Mouse (Mus musculus) hindbrain, embryonic 10.5 days (tissue): ENCODE results near the gene Lrrk2. TPM values are rescaled to one million over a fixed set of nuclear protein-coding genes. Genes with fewer than 3 reads are reported as not detected.
"Not testable (repeated sequence)": the region's sequence is repeated elsewhere in the genome, so short reads cannot be mapped to it uniquely, and the experiment has no call there.

Experiments used
- DNase-seq: peaks from one replicate; pipeline ENCODE4 v3.0.0-alpha.2; 2017; ENCODE audit warnings: low spot score
- H3K27ac ChIP-seq: fragments of 300-500 bp; sonication (generic); 2 replicates; pipeline ENCODE4 v1.5.1; 2016; ENCODE audit warnings: mild to moderate bottlenecking, moderate library complexity
- H3K27me3 ChIP-seq: fragments of 300-500 bp; sonication (generic); 2 replicates; pipeline ENCODE4 v1.6.1; 2016; ENCODE audit warnings: mild to moderate bottlenecking; ENCODE audit not compliant: poor library complexity, insufficient read depth, severe bottlenecking
- H3K36me3 ChIP-seq: fragments of 300-500 bp; sonication (generic); 2 replicates; pipeline ENCODE4 v1.6.1; 2016; ENCODE audit warnings: mild to moderate bottlenecking, moderate library complexity
- H3K4me1 ChIP-seq: fragments of 300-500 bp; sonication (generic); replicated peaks from 2 replicates; pipeline ENCODE4 v1.6.1; 2016; ENCODE audit warnings: mild to moderate bottlenecking
- H3K4me3 ChIP-seq: fragments of 300-500 bp; sonication (generic); 2 replicates; pipeline ENCODE4 v1.5.1; 2016; ENCODE audit warnings: mild to moderate bottlenecking, moderate library complexity
- H3K9me3 ChIP-seq: fragments of 300-500 bp; sonication (generic); 2 replicates; pipeline ENCODE4 v1.6.1; 2016; ENCODE audit warnings: mild to moderate bottlenecking, moderate library complexity
- WGBS: fragments of 180-500 bp; shearing (Covaris S2); methylation state at CpG from one replicate; pipeline ENCODE4 v1.1.7; 2016; 5-methylcytosine and 5-hydroxymethylcytosine counted together
- polyA plus RNA-seq: library from polyadenylated mRNA; unstranded; fragments of >200 nt; fragmentation: Nextera tagmentation; extraction: Ambion mirVana; gene quantifications from 2 replicates; pipeline ENCODE4 v1.2.1, GENCODE M21; 2016

The Lrrk2 gene
- polyA plus RNA-seq, 1 experiment from 2014 or later: 1.7 TPM

- WGBS: 80% methylated on average over 16 of the region's 16 CpGs
- no peak for DNase-seq
- H3K4me1 ChIP-seq: 0 out of 2 replicates have a peak, but pooled peaks cover 4% of the 10 kb centered on the region
Observed at GRCm38 (mm10) chr15:91755756-91756155, 82.8 kb downstream of the Lrrk2 start.

DNA sequence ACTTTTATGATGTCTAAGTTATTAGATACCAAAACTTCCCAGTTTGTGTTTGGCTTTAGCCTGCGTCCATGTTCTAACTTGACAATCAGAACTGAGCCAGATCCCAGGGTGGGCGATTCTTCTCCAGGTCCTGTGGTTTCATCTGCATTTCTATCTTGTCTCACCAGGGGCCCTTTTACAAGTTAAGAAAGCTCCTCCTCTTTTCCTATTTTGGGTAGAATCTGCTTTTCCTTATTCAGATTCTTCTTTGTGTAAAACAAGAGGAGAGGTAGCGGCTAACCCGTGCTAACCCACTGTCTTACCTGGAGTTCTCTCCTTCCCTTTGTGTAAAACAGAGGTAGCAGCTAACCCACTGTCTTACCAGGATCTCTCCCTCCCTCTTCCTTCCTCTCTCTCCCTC is 99.1 kb downstream of the Lrrk2 start:
- no peak for DNase-seq
- Histone ChIP-seq H3K4me1 (0 out of 2 replicates have a peak, but pooled peaks cover 2% of the 10 kb centered on the region), H3K9me3 (no peaks in the 10 kb centered on the region), H3K27me3 (no peaks in the 10 kb centered on the region), H3K27ac (no peak overlapping the region), H3K4me3 (no peak overlapping the region), H3K36me3 (no peaks in the 10 kb centered on the region)
- 20% methylated on average over 4 of the region's 4 CpGs for WGBS

More at GRCm38 (mm10) chr15:91755756-91756155, 82.8 kb downstream of the Lrrk2 start:
- H3K27me3 ChIP-seq: no peaks in the 10 kb centered on the region
- H3K27ac ChIP-seq: no peak overlapping the region
- no peaks in the 10 kb centered on the region for H3K36me3 ChIP-seq
- H3K4me3 ChIP-seq: no peak overlapping the region
- no peaks in the 10 kb centered on the region for H3K9me3 ChIP-seq

GRCm38 (mm10) chr15:91779166-91779565 is 106.2 kb downstream of the Lrrk2 start:
- H3K36me3 ChIP-seq: no peaks in the 10 kb centered on the region
- no peaks in the 10 kb centered on the region for H3K9me3 ChIP-seq
- no peaks in the 10 kb centered on the region for H3K4me1 ChIP-seq
- 91% methylated on average over 9 of the region's 9 CpGs for WGBS
- H3K4me3 ChIP-seq: no peak overlapping the region
- no peak overlapping the region for H3K27ac ChIP-seq
- no peaks in the 10 kb centered on the region for H3K27me3 ChIP-seq
- no peak for DNase-seq

GRCm38 (mm10) chr15:91781172-91781571 is 108.2 kb downstream of the Lrrk2 start:
- Histone ChIP-seq H3K4me3 (no peak overlapping the region), H3K27ac (no peak overlapping the region), H3K4me1 (no peaks in the 10 kb centered on the region), H3K27me3 (no peaks in the 10 kb centered on the region), H3K36me3 (no peaks in the 10 kb centered on the region), H3K9me3 (no peaks in the 10 kb centered on the region)
- WGBS: 26% methylated on average over 6 of the region's 6 CpGs
- peak; percentile 44 for DNase-seq

DNA sequence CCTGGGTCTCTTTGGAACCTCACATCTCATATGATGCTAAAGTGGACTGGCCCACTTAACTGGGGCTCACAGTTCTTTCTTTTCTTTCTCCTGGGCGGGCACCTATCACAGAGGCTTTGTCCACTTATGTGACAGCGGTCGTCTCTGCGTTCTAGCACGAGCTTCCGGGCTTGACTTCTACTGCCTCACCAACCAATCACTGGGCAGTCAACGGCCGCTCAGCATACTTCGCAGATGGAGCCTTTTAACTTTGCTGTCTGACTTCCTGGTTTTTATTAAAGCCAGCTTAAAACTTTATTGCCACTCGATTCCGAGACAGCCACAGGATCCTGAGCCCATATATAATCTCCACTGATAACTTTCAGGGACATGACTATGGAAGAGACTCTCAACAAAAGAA is 115.4 kb downstream of the Lrrk2 start:
- Histone ChIP-seq H3K36me3 (no peaks in the 10 kb centered on the region), H3K27me3 (no peaks in the 10 kb centered on the region), H3K4me3 (no peak overlapping the region), H3K4me1 (no peaks in the 10 kb centered on the region), H3K9me3 (no peaks in the 10 kb centered on the region), H3K27ac (no peak overlapping the region)
- 92% methylated on average over 11 of the region's 11 CpGs for WGBS
- DNase-seq: no peak

GRCm38 (mm10) chr15:91806463-91806862 is 133.5 kb downstream of the Lrrk2 start:
- Histone ChIP-seq H3K9me3 (no peaks in the 10 kb centered on the region), H3K36me3 (no peaks in the 10 kb centered on the region), H3K4me3 (no peak overlapping the region), H3K4me1 (no peaks in the 10 kb centered on the region), H3K27ac (no peak overlapping the region), H3K27me3 (no peaks in the 10 kb centered on the region)
- WGBS: 77% methylated on average over 4 of the region's 4 CpGs
- DNase-seq: no peak

GRCm38 (mm10) chr15:91835319-91835718 is 162.3 kb downstream of the Lrrk2 start:
- 79% methylated on average over 6 of the region's 6 CpGs for WGBS
- Histone ChIP-seq H3K36me3 (no peaks in the 10 kb centered on the region), H3K4me3 (no peak overlapping the region), H3K27me3 (no peaks in the 10 kb centered on the region), H3K4me1 (no peaks in the 10 kb centered on the region), H3K9me3 (no peaks in the 10 kb centered on the region), H3K27ac (no peak overlapping the region)
- DNase-seq: no peak

DNA sequence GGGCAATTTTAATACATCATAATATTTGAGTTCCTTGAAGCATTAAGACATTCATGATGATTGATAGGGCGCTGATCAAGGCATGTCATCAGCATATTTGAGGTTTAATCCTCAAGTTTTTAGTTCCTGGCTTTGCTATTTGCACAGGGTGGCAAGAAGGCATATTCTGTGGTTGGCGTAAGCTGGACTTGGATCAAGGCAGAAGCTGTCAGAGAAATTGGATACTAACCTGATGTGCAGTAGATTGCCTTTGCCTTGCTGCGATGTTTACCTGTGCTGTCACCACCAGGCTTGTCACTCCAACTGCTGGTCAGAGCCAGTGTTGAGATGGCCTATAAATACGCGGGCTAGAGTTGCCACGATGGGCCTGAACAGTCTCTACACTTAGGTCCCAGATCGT is 165.0 kb downstream of the Lrrk2 start, which contains the start of gene Smgc:
TSS of gene Smgc (plus strand) at position 301 of the 400 bp plus-strand sequence.
- Histone ChIP-seq H3K9me3 (no peaks in the 10 kb centered on the region), H3K27me3 (no peaks in the 10 kb centered on the region), H3K4me3 (no peak within 1 kb of the TSS), H3K27ac (no peak within 1 kb of the TSS), H3K4me1 (no peaks in the 10 kb centered on the region), H3K36me3 (no peaks in the 10 kb centered on the region)
- DNase-seq: no peak
- WGBS: 90% methylated on average over 7 of the region's 7 CpGs

GRCm38 (mm10) chr15:91864130-91864529 is 191.2 kb downstream of the Lrrk2 start:
- H3K27ac ChIP-seq, H3K4me3 ChIP-seq, H3K9me3 ChIP-seq, H3K36me3 ChIP-seq, H3K4me1 ChIP-seq, DNase-seq, H3K27me3 ChIP-seq: not testable (repeated sequence)
- 11% methylated on average over 5 of the region's 5 CpGs for WGBS

Other genes starting within 250 kb of the Lrrk2 start
- 0.71 and 0.97 TPM in 2 replicates for gene Slc2a13, start 99.9 kb upstream of the Lrrk2 start, polyA plus RNA-seq
- not detected in 2 replicates for gene Smgc, start 165.1 kb downstream of the Lrrk2 start, polyA plus RNA-seq